Mouse (Mus musculus): Measurements from ENCODE around the gene Gm12185.
"Not testable (repeated sequence)": the region's sequence is repeated elsewhere in the genome, so short reads cannot be mapped to it uniquely, and the experiment has no call there.

Gm12185 gene

DNA sequence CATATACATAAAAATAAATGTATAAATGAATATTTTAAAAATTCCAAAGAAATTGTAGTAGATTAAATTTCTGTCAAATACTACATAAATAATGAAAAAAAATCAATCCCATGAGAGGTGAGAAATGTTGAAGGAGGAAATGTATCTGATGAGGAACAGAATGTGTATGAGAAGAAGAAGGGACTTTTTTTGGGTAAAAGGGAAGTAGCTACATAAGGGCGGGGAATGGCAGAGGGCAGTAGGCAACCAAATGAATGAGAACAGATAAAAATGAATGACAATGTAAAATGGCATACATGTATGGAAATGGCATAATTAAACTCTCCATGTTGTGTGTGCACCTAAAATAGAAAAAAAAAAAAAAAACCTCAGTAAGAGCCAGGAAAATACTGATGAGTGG is 78.4 kb downstream of the Gm12185 start:
- DNase-seq = no peak

DNA sequence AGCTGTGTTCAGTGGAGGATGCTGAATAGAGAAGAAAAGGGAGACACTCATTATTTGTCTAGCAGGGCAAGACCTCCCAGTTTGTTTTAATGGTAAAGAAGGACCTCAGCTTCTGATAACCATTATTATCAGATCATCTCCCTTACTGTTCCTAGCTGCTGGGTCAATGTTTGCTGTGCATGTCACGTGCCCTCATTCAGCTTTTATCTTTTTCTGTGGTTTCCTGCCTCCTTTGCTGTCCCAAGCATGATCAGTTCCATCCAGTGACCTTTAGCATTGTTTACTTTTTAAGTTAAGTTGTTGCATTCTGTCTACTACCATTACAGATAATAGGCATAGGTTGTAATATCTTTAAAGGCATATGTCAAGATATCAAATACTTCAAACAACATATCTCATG is 83.6 kb downstream of the Gm12185 start:
- DNase-seq = no peak

DNA sequence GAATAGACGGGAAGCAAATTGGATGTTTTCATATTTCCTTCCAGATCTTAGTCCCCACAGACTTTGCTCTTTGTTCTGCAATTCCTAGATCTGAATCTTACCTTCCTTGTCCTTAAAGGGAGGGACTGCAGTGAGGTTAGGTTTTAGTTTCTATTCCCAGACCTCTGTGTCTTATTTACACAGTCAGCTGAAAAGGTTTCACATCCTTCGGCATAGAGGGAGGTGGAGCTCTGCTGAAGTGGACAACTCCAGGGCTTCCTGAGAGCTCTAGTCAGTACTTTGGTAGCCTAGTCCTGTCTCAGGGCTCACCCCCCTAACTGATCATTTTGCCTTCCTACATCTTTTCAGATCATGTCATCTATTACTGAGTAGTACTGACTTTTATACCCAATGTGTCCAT is 90.0 kb downstream of the Gm12185 start, which contains the start of gene Gm5431:
Gene Gm5431, minus strand, starts transcription at position 194 of the 400 bp plus-strand sequence.
- peak in 1 of 2 experiments; percentile 14 for DNase-seq

DNA sequence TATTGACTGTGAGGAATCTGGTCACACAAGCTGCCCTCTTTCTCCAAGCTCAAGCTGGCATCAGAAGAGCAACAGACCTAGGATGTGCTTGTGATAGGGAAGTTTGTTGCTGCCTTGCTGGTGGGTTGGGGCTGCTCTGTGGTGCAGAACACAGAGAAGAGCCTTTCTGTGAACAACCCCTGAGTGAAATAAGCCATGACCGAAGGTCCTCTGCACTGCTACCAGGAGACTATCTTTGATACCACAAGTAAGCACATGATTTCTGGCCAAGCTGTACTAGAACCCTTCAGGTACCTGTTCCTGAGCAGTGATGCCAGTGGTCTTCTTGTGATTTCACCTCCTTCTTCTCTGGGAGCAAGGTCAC is 90.5 kb downstream of the Gm12185 start:
- DNase-seq = not testable (repeated sequence)

DNA sequence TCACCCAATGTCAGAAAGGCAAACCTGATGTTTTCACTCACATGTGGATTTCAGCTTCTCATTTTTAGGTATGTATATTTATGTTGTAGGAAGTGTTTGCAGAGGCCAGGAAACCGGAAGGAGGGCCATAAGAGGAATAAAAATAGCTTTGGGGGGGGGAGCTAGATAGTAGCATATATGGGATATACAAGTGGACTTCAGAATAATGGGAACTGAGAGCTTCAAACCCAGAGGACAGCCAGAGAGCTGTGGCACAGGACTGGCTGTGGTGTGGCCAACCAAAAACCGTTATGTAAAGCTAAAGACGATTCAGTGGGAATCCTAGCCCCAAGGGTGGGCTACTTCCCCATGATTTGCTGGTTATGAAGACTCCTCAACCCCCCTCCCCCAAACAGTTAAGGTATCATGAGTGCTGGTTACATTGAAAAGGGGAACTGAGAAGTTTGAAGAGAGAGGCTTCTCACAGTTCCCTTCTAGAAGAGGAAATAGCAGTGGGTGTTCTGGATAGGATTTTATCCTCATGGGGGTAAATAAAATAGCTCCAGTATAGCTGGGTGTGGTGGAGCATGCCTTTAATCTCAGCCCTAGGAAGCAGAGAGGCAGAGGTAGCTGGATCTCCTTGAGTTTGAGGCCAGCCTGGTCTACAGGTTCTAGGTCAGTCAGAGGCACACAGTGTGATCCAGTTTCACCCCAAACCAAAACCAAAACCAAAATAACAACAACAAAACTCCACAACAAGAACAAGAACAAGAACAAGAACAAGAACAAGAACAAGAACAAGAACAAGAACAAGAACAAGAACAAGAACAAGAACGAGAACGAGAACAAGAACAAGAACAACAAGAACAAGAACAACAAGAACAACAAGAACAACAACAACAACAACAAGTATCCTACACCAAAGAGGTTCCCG is 91.1 kb downstream of the Gm12185 start:
- DNase-seq = not testable (repeated sequence)

DNA sequence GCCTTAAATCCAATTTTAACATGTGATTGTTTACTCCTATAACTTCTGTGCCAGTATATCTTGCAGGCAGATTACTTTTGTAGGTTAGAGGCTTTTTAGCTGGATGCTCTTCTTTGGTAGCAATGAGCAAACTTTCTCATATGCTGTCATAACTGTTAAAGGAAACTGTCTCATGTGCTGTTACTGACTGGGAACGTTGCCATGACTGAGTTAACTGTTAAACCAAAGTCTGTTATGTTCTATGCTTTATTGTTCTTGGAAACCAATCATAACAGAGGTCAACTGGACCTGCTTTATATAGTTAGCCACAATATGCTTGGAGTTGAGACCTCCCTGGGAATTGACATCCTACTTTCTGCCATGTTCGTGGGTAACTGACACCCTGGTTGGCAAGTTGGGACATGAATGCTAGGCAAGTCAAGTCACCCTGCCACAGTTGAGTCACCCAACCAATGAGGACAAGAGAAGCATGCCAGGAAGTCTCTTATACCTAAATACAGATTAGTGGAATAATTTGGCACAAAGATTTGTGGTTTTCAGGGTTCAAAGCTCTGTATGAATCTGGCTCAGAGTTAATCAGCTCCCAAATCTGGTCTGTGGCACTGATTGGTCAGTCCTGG is 93.1 kb downstream of the Gm12185 start:
- no peak for DNase-seq

DNA sequence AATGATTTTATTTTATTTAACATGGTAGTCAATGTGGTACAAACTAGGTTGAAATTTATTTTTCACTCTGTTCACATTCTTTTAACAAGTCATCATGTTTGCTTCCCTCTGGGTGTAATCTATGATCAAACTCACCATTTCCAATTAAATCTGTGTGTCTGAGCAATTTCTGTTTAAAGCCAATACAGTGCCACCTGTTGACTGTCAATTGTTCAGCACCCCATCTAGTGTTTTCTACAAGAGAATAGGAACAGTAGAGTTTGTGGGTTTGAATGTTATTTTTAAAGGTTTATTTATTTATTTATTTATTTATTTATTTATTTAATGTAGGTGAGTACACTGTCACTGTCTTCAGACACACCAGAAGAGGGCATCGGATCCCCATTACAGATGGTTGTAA is 115.3 kb downstream of the Gm12185 start:
- DNase-seq = no peak

DNA sequence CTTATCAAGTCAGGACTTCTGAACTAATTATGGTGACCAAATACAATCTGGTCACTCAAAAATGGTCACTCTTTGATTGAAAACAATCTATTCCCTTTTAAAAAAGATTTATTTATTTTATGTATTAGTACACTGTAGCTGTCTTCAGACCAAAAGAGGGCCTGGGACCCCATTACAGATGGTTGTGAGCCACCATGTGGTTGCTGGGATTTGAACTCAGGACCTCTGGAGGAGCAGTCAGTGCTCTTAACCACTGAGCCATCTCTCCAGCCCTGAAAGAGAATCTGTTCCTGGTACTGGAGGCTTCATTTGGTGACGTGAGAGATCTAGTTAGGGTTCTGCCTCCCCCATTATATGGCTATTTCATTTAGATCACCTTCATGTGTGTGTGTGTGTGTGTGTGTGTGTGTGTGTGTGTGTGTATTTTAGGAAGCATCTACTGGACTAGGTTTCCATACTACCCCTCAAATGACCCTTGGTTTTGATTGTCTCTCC is 116.6 kb downstream of the Gm12185 start:
- DNase-seq = not testable (repeated sequence)

DNA sequence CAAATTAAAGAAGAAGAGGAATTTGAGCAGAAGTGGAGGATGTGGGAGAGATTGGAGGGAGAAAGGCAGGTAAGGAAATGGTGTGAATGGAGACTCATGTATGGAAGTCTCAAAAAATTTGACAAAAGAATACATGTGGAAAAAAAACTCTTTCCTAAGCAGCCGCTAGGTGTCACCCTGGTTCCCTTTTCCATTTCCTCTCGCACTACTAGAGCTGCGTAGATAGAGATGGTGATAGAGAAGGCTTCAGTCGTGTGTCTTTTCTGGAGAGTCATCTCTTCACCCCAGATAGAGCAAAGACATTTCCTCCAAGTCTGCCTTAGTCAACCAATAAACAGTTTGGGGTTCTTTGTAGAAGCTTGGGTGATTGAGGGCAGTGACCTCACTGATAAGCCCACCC is 117.6 kb downstream of the Gm12185 start:
- peak in 1 of 2 experiments; percentile 58 for DNase-seq

DNA sequence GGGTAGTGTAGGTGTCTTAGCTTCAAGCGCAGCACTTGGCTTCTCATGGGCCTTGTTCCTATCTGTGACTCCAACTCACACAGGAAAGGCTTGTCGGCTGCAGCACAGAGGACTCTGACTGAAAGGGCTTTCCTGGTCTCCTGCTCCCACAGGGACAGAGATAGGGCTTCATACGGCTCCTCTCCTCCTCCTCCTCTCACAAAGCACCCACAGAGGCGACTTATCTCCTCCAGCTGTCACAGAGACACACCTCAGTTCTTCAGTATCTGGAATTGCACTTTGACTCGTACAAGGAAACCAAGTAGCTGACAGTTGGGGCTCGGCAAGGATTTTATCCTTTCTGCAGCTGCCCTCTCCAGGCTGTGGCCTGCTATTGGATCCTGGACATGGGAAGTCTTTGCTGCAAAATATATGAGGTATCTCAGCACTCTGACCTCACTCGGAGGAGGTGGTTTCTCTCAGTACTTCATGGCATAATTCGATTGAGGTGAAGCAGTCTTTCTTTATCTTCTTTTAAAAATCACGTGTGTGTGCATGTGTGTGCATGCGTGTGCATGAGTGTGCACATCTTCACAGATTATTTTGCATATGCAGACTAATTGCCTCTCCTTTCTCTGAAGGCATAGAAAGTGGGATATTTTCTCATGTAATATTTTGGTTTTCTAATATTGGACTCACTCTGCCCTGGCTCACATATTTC is 118.3 kb downstream of the Gm12185 start:
- DNase-seq = no peak

DNA sequence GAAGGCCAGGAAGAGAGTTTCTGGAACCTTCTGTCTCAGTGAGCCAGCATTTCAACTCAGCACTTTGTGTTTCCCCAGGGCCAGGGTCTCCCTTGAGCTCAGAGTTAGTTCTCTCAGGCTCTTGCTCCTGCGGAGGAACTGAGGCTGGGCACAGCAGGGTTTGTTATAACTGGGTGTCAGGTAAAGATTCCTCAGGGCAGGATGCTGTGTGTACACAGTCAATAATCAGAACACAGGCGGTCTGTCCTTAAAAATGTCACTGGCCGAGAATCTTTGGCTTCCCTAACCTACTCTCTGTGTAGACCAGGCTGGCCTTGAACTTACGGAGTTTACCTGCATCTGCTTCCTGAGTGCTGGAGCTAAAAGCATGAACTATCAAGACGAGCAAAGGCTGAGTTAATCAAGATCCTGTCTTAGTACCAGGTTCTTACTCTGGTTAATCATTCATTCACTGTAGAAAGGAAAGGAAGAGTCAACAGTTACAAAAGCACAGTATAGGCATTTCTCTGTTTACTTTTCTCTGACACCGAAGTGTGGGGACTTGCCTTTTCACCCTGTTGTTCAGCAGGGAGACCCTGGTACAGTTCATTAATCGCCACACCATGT is 119.2 kb downstream of the Gm12185 start:
- DNase-seq = no peak

DNA sequence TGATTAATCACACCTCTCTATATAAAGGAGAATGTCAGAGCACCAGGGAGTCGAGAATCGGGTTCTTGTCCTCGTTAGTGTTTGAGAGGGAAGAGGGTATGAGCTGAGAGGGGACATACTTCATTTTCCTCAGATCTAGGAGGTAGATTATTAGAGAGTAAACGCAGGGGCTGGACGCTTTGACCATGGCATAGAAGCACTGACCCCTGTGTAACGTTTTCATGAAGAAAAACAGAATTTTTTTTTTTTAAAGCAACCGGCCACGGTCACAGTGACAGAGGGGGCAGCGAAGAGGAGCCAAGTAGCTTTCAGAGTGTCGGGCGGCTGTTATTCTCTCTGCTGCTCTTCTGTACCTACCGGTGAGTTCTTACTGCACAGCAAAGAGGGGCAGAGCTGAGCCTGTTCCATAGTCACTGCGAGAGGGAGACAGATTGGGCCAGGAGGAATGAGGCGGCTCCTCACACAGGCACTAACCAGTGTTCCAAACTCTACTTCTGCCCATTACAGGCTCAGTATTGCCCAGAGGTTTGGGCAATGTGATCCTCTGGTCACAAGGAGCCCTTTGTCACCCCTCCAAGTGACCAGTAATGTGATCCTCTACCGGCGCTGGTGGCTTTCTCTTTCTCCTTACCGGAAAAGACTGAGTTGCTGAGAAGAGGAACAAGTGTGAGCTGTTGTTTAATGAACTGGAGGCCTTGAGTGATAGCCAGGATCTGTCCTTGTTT is 120.0 kb downstream of the Gm12185 start:
- DNase-seq = peak; percentile 61 to 75

DNA sequence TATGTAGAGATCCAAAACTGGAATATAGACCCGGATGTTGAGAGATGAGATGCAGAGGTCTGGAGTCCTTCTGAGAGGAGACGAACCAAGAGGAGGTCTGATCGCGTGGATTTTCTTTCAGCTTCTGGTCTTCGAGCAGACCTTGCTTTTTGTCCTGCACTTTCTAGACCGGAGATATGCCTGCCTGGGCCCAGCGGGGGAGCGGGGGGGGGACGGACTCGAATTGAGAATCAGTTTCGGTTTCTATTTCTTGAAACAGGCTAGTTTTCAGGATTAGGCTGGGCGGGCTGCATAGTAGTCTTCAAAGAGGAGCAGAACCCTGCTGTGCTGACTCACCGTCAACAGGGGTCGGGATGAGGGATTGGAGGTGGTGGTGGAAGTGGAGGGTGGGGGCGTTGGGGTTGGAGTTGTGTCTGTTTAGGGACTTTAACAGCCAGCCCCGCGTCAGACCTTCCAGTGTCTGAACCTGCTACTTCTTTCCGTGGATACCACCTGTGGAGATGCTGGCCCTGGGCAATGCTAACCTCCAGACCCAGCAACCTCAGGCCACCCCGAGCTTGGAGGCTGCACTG is 120.7 kb downstream of the Gm12185 start, which contains the start of gene Irgm1:
Gene Irgm1, minus strand, starts transcription at position 483 of the 572 bp plus-strand sequence.
- DNase-seq = peak; percentile 73 to 82

DNA sequence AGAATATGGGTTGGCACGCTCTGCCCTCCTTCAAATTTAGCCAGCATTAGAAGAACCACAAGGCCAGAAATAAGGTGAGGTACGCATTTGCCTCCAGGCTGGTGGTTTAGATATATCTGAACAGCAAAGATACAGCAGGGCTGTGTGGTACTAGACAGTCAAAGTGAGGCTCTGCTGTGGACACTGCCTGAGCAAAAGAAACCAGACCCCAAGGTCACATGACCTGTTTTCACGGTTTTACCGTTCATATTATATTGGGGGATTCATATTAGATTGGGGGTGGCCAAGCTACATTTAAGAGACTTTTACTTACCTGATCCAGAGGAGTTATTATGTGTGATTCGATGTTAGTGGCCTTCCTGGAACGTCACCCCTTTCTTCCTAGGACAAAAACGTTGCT is 121.2 kb downstream of the Gm12185 start:
- no peak for DNase-seq

DNA sequence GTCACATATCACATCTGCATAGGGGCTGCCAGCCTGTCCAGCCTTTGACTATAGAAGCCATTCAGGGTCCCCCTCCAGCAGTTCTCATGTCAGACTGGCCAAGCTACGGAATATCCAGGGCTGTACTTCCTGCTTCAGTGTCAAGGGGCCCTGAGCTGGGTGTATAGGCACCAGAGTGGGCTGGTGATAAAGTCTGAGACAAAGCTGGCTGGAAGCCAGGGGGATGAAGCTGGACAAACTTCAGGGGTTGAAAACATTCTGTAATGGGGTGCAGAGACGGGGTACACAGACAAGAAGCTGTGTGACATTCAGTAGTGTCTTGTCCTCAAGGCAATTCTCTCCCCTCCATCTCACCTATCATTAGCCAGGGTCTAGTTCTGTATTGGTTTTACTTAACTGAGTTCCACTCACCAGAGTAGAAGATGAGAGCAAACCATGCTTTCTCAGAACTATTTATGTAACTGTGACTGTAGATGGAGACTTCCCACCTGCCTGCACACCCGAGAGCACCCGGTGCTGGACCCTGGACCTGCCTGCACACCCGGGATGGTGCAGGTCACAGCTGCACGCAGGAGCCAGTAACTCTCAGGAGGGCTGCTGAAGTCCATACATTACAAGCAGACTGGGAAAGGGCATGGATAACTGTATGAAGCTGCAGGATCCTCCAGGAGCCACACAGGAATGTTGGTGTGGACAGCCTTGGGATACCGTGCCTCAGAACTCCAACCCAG is 122.5 kb downstream of the Gm12185 start:
- DNase-seq = no peak

DNA sequence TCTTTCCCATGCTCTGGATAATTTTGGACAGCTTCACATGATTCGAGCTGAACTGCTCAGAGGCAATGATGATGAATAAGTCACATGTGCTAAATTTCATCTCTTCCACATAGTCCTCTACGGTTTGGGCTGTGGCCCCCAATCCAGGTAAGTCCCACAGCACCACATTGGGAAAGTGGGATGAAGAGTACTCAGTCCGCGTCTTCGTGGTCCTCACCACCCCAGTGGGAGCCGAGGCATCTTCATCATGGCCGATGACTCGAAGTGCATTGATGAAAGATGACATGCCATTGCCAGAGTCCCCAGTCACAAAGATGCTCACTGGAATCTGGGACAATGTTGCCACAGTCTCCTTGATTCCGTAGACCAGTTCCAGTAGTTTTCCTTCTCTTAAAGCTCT is 125.5 kb downstream of the Gm12185 start:
- DNase-seq = no peak

DNA sequence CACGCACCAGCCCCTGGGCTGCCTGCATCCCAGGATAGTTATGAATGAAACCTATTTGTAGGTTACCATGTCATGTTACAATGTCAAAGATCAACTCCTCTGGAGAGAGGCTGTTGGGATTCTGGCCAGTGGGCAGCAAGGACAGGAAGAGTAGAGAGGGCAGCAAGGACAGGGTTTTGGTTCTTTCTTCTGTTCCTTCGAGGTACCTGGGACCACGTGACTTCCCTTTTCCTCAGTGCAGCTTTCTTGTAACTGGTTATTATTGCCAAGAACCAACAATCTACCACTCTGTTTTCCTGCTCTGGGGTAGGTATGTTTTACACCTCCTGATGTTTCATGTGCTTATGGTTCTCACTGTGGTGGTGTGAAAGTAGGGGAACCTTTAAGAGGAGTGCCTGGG is 128.2 kb downstream of the Gm12185 start:
- DNase-seq = no peak

DNA sequence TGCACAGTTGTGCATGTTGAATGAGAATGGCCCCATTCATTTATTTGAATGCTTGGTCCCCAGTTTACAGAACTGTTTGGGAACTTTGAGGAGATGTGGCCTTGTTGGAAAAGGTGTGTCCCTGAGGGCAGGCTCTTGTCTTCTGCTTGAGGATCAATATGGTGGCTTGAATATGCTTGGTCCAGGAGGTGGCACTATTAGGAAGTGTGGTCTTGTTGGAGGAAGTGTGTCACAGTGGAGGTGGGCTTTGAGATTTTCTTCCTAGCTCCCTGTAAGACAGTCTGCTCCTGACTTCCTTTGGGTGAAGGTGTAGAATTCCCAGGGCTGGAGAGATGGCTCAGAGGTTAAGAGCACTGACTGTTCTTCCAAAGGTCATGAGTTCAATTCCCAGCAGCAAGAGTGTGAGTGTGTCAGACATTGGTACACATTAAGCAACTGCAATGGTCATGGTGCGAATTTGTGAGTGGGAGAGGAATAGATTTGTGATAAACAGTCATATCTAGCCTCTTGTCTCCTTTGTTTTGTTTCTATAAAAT is 129.2 kb downstream of the Gm12185 start:
- DNase-seq = no peak

DNA sequence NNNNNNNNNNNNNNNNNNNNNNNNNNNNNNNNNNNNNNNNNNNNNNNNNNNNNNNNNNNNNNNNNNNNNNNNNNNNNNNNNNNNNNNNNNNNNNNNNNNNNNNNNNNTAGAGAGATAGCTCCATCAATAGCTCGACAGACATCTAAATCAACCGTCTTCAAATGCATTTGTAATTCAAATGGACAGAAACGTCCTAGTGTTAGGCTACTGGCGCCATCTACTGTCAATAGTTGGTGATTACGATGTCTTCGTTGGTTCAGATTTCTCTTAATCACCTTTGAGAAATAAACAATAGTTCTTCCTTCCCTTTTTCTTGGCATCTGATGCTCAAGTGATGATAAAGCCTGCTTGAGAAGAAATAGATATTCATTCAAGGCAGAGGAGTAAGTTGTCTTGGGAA is 133.0 kb downstream of the Gm12185 start:
- peak in 1 of 2 experiments; percentile 65 for DNase-seq
